13 mouse cellular contexts compared by ENCODE assay signal in genomic region chr11:84197607-84198402, GRCm38 (mm10). TPM values are rescaled to one million over a fixed set of nuclear protein-coding genes. Genes with fewer than 3 reads are reported as not detected.
A peak's percentile ranks its signal among the peaks of the same experiment; 100 is the strongest.
DNase-seq lines count a peak whose midpoint lies in the region; ATAC-seq and TF ChIP-seq lines count a peak whose summit lies in the region.
"Had no signal": no experiment of that assay in that cellular context is flagged by ENCODE, and none has a peak within 500 bp of the region (broad histone marks: within the 10 kb centered on the region; RNA-seq: fewer than 3 reads in every experiment).

No protein-coding gene starts in this region.

- H3K9ac ChIP-seq in kidney, embryonic 16.5 days (replicated peaks; ENCODE audit: low read length) = no peak overlapping the region
- no peak overlapping the region for H3K9ac ChIP-seq in forebrain, embryonic 11.5 days (ENCODE audit: low read length)
- H3K9ac ChIP-seq: liver, embryonic 14.5 days; midbrain, embryonic 12.5 days had no signal

- no peak for ATAC-seq in kidney, embryonic 16.5 days (ENCODE audit: low FRiP score, low TSS enrichment)
- no peak for ATAC-seq in forebrain, embryonic 11.5 days (replicated peaks; ENCODE audit: low FRiP score)

- H3K9me3 ChIP-seq in kidney, embryonic 16.5 days (ENCODE audit: low read length) = no peaks in the 10 kb centered on the region
- H3K9me3 ChIP-seq in forebrain, embryonic 11.5 days (ENCODE audit: control insufficient read depth, low read length) = no peaks in the 10 kb centered on the region
- H3K9me3 ChIP-seq: midbrain, embryonic 12.5 days had no signal

- H3K4me3 ChIP-seq in kidney, adult 2 months (ENCODE audit: insufficient read depth, low read depth, low read length) = no peak overlapping the region
- H3K4me3 ChIP-seq in kidney, embryonic 16.5 days (ENCODE audit: low read length) = no peak overlapping the region
- H3K4me3 ChIP-seq in forebrain, embryonic 11.5 days (ENCODE audit: low read depth, low read length) = no peak overlapping the region
- H3K4me3 ChIP-seq: midbrain, embryonic 12.5 days had no signal

- no peak for TF ChIP-seq CTCF in kidney, adult 2 months (conservative IDR thresholded peaks at IDR 0.05; ENCODE audit: insufficient read depth, insufficient read length, low read depth, low read length)

- TF ChIP-seq POLR2A in kidney, adult 2 months (IDR thresholded peaks at IDR 0.05; ENCODE audit: low read depth, low read length) = no peak

- no peaks in the 10 kb centered on the region for H3K36me3 ChIP-seq in kidney, adult 2 months (ENCODE audit: control insufficient read depth, insufficient read depth, low read length)
- 0 out of 2 replicates have a peak, but pooled peaks cover 4% of the 10 kb centered on the region for H3K36me3 ChIP-seq in kidney, embryonic 16.5 days (ENCODE audit: insufficient read depth, low read length)
- H3K36me3 ChIP-seq in forebrain, embryonic 11.5 days (ENCODE audit: control insufficient read depth, insufficient read depth, low read length) = no peaks in the 10 kb centered on the region

- 86% methylated on average over 3 of the region's 3 CpGs for WGBS in kidney, adult 2 months
- WGBS in kidney, embryonic 16.5 days = 87% methylated on average over 3 of the region's 3 CpGs
- WGBS in forebrain, embryonic 11.5 days = 92% methylated on average over 3 of the region's 3 CpGs

- H3K4me1 ChIP-seq in kidney, adult 2 months (ENCODE audit: control insufficient read depth, insufficient read depth, low read length) = no peaks in the 10 kb centered on the region
- 0 out of 2 replicates have a peak, but pooled peaks cover 3% of the 10 kb centered on the region for H3K4me1 ChIP-seq in kidney, embryonic 16.5 days (ENCODE audit: insufficient read depth, low read length)
- peaks cover 3% of the 10 kb centered on the region; the same call in 1 of the 2 replicates for H3K4me1 ChIP-seq in forebrain, embryonic 11.5 days (replicated peaks; ENCODE audit: control insufficient read depth, insufficient read depth, low read length)
- H3K4me1 ChIP-seq: midbrain, embryonic 12.5 days had no signal

- H3K27me3 ChIP-seq in kidney, adult 2 months (replicated peaks; ENCODE audit: control insufficient read depth, insufficient read depth, low read length) = no peaks in the 10 kb centered on the region
- H3K27me3 ChIP-seq in kidney, embryonic 16.5 days (ENCODE audit: insufficient read depth, low read length) = no peaks in the 10 kb centered on the region
- H3K27me3 ChIP-seq in forebrain, embryonic 11.5 days (ENCODE audit: control insufficient read depth, insufficient read depth, low read length) = no peaks in the 10 kb centered on the region
- H3K27me3 ChIP-seq: midbrain, embryonic 12.5 days had no signal

- peak; percentile 7 for DNase-seq in kidney, adult 2 months
- DNase-seq in 3134 (ENCODE audit: extremely low read depth, insufficient read length, low spot score) = peak; percentile 32
- DNase-seq in 416B (ENCODE audit: low read depth) = peak; percentile 57
- DNase-seq in fibroblast of lung, adult 2 months (ENCODE audit: low read depth) = peak; percentile 94
- no peak for DNase-seq in forebrain, embryonic 11.5 days (ENCODE audit: low spot score)
- DNase-seq in testis, postnatal 14 days (ENCODE audit: low spot score) = no peak
- DNase-seq: cerebellum, adult 8-10 months had no signal

- no peak overlapping the region for H3K4me2 ChIP-seq in kidney, embryonic 16.5 days (replicated peaks; ENCODE audit: low read depth, low read length)
- no peak overlapping the region for H3K4me2 ChIP-seq in forebrain, embryonic 11.5 days (ENCODE audit: low read depth, low read length, severe bottlenecking)
- H3K4me2 ChIP-seq: midbrain, embryonic 12.5 days had no signal

- no peak overlapping the region for H3K27ac ChIP-seq in kidney, adult 2 months (ENCODE audit: insufficient read depth, low read depth, low read length)
- H3K27ac ChIP-seq in kidney, embryonic 16.5 days (ENCODE audit: low read length) = no peak overlapping the region
- H3K27ac ChIP-seq in forebrain, embryonic 11.5 days (ENCODE audit: low read depth, low read length) = no peak overlapping the region
- H3K27ac ChIP-seq: liver, embryonic 14.5 days; midbrain, embryonic 12.5 days had no signal

RNA-seq across cellular contexts. Expression of gene Gm11437, which starts 30.5 kb away (rescaled TPM):
- not detected in 2 replicates for polyA plus RNA-seq in kidney, adult 2 months (2012; rRNA removed)
- not detected in 2 replicates for polyA plus RNA-seq in kidney, embryonic 16.5 days (2015; fragmentation: Nextera tagmentation; extraction: Ambion mirVana)
- polyA plus RNA-seq in forebrain, embryonic 11.5 days (2014; fragmentation: Nextera tagmentation; extraction: Ambion mirVana) = not detected in 2 replicates
- polyA plus RNA-seq: embryonic facial prominence, embryonic 14.5 days; heart, embryonic 14.5 days; liver, embryonic 14.5 days; midbrain, embryonic 12.5 days; testis, adult 2 months had no signal

Comparison
In these comparisons a context has a peak if more than half of its experiments do, and no peak if none do; other contexts are left out.
1. DNase-seq: peak in kidney, adult 2 months (single experiment), 3134 (single experiment), 416B (single experiment) and fibroblast of lung, adult 2 months (single experiment); none in forebrain, embryonic 11.5 days (single experiment) and testis, postnatal 14 days (single experiment).